ENCODE assay signal across 31 mouse cellular contexts in the genomic region with DNA sequence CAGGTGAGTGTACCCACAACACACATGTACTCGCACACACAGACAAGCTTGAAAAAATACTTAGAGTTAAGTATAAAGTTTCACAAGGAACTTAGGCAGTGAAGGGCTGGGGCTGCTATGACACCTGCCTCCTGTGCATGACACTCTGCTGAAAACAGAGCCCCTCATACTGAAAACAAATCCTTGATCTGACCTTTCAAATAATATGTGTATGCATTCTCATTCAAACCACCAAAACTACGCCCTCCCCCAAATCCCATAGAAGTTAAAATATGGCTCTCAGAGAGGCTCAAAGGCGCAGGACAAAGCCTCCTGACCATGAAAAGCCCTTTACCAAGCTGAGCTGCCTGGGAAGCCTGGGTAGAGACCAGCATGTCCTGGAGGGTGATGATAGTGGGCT.
"Had no signal": no experiment of that assay in that cellular context is flagged by ENCODE, and none has a peak within 500 bp of the region (broad histone marks: within the 10 kb centered on the region; RNA-seq: fewer than 3 reads in every experiment).

No protein-coding gene starts in this region.

- DNase-seq: left cerebral cortex, postnatal 4 days; liver; liver, embryonic 13.5 days; liver, postnatal 0 days; lung, adult 18-20 months; lung, adult 2 months; lung, embryonic 14.5 days; lung, postnatal 10 days; lung, postnatal 14 days; lung, postnatal 36 days; lung, postnatal 4 days; midbrain, embryonic 14.5 days had no signal

- H3K27me3 ChIP-seq: limb, embryonic 12.5 days; limb, embryonic 13.5 days; limb, embryonic 15.5 days; liver, embryonic 12.5 days; liver, embryonic 13.5 days; liver, embryonic 15.5 days; lung, embryonic 15.5 days; midbrain, embryonic 12.5 days; midbrain, embryonic 13.5 days; midbrain, embryonic 15.5 days; neural tube, embryonic 12.5 days had no signal

- H3K27ac ChIP-seq: left cerebral cortex, adult 2 months; limb, embryonic 10.5 days; limb, embryonic 12.5 days; limb, embryonic 13.5 days; limb, embryonic 15.5 days; liver, embryonic 12.5 days; liver, embryonic 13.5 days; liver, embryonic 14.5 days; liver, embryonic 15.5 days; lung, embryonic 15.5 days; macrophage; midbrain, embryonic 12.5 days; midbrain, embryonic 13.5 days; midbrain, embryonic 15.5 days; neural tube, embryonic 12.5 days had no signal

- H3K9me3 ChIP-seq: limb, embryonic 10.5 days; limb, embryonic 12.5 days; limb, embryonic 13.5 days; limb, embryonic 15.5 days; liver, embryonic 12.5 days; liver, embryonic 13.5 days; liver, embryonic 15.5 days; lung, embryonic 15.5 days; megakaryocyte, embryonic 14.5 days; midbrain, embryonic 12.5 days; midbrain, embryonic 13.5 days; midbrain, embryonic 15.5 days; neural tube, embryonic 12.5 days had no signal

- H3K4me1 ChIP-seq: limb, embryonic 12.5 days; limb, embryonic 15.5 days; liver, embryonic 12.5 days had no signal

- H3K9ac ChIP-seq: limb, embryonic 12.5 days; limb, embryonic 13.5 days; limb, embryonic 15.5 days; liver, embryonic 12.5 days; liver, embryonic 13.5 days; liver, embryonic 14.5 days; liver, embryonic 15.5 days; liver, postnatal 0 days; lung, embryonic 14.5 days; lung, embryonic 15.5 days; midbrain, embryonic 12.5 days; midbrain, embryonic 13.5 days; midbrain, embryonic 15.5 days; neural tube, embryonic 12.5 days had no signal

- H3K4me2 ChIP-seq: limb, embryonic 12.5 days; limb, embryonic 13.5 days; limb, embryonic 15.5 days; liver, embryonic 11.5 days; liver, embryonic 12.5 days; liver, embryonic 13.5 days; liver, embryonic 15.5 days; lung, embryonic 14.5 days; lung, embryonic 15.5 days; midbrain, embryonic 12.5 days; midbrain, embryonic 13.5 days; midbrain, embryonic 15.5 days; neural tube, embryonic 12.5 days had no signal

- H3K36me3 ChIP-seq: limb, embryonic 10.5 days; limb, embryonic 12.5 days; limb, embryonic 13.5 days; limb, embryonic 15.5 days; liver, embryonic 12.5 days; liver, embryonic 13.5 days; liver, embryonic 15.5 days; lung, embryonic 15.5 days; midbrain, embryonic 12.5 days; midbrain, embryonic 15.5 days; neural tube, embryonic 12.5 days had no signal

- H3K4me3 ChIP-seq: left cerebral cortex, adult 2 months; limb, embryonic 10.5 days; limb, embryonic 12.5 days; limb, embryonic 13.5 days; limb, embryonic 15.5 days; liver, embryonic 12.5 days; liver, embryonic 13.5 days; liver, embryonic 15.5 days; lung, embryonic 15.5 days; megakaryocyte, embryonic 14.5 days; midbrain, embryonic 12.5 days; midbrain, embryonic 13.5 days; midbrain, embryonic 15.5 days; myocyte; neural tube, embryonic 12.5 days had no signal

- ATAC-seq: liver, embryonic 12.5 days; liver, postnatal 0 days; lung, postnatal 0 days; midbrain, embryonic 13.5 days; midbrain, embryonic 15.5 days; midbrain, embryonic 16.5 days had no signal
